Mouse (Mus musculus): ENCODE results near the gene Zdhhc20.

Gene Zdhhc20

DNA sequence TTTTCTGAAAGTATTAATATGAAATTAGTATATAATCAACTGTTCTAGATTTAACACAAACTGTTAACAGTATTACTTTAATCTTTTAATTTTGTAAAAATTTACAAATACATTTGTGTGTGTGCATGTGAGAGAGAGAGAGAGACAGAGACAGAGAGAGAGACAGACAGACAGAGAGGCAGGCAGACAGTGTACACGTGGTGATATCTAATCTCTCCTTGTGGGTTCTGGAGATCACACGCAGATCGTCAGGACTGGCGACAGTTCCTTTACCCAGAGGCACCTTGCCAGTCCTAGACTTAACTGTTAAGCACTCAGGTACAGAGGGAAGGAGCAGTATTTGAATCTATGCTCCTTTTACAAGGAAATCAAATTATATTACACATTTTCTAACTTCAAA, 69.2 kb downstream of the Zdhhc20 start:
- DNase-seq = no peak

- DNase-seq = no peak
Measured at GRCm38 (mm10) chr14:57811844-57812243, 78.2 kb downstream of the Zdhhc20 start.

DNA sequence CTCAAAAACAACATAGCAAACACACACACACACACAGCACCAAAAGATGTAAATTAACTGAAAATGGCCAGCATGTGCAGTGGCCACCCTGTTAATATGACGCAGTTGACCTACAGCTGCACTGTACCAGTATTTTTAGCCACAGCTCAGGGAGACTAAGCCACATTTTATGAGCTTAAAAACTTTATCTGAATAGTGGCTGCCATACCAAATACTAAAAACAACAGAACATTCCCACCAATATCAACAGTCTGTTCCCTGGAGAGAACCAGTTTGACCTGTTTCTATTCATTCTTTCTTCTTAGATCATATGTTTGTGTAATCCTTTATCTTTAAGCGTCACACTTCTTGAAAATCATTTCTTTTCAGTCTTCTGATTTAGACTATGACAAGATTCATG, 79.2 kb downstream of the Zdhhc20 start:
- DNase-seq = no peak

DNA sequence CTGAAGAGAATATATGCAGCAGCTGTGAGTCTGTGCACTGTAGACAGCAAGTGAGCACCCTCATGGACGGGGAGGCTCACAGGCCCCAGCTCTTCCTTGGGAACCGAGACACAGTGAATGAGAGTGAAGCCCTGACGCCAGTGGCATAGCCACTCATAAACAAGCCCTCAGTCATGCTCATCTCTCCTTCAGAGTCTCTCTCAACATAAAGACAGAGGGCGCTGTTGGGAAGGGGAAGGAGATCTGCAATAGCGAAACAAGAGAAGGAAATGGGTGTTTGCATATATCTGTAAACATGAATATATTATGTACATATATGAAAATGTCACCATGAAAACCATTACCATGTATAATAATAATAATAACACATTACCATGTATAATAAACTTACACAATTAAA, 81.5 kb downstream of the Zdhhc20 start:
- DNase-seq = peak; percentile 67

- DNase-seq = no peak
Measured at GRCm38 (mm10) chr14:57803731-57804130, 86.3 kb downstream of the Zdhhc20 start.

- DNase-seq = peak; percentile 99
Measured at GRCm38 (mm10) chr14:57797991-57798931, 91.8 kb downstream of the Zdhhc20 start, which contains the start of gene Sap18. TSS of gene Sap18 (plus strand) at chr14:57798180.

GRCm38 (mm10) chr14:57797551-57797950, 92.5 kb downstream of the Zdhhc20 start:
- DNase-seq = no peak

DNA sequence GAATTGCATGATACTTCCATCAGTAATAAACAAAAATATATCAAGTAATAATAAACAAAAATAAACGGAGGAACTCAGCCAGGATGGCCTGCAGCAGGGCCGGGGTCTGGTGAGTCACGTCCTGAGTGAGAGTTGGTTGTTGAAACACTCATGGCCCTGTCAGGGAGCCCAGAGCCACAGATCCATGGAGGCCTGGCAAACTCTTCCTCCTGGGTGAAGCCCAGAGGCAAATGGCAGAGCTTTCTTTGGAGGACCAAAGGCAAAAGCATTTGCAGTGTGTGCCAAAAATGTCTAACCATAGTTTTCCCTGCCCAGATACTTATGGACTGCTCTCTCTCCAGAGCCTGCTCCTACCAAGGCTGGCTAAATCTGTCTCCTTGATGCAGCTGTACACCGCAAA, 98.9 kb downstream of the Zdhhc20 start:
- DNase-seq = no peak

DNA sequence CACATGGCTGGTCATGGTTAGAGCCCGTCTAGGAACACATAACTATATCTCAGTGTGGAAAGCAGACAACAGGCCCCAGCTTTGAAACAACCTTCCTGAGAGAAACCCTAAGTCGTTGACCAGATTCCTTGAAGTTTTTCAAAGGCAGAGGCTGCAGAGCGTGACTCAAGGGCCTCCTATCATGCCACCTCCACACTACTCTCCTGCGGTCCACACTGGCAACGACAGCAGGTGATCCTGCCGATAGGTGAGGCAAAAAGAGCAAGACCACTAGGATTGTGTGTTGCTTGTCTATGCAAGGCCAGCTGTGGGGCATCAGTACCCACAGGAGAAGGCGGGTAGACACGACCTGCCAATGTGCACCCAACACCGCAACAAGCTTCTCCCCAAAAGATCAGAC, 100.3 kb downstream of the Zdhhc20 start:
- DNase-seq = no peak

GRCm38 (mm10) chr14:57789311-57789710, 100.8 kb downstream of the Zdhhc20 start:
- DNase-seq = no peak

- DNase-seq = no peak
Measured at GRCm38 (mm10) chr14:57787406-57787805, 102.7 kb downstream of the Zdhhc20 start.

Data from retina, postnatal 1 day (tissue).